Mouse (Mus musculus) layer of hippocampus, adult 2 months (tissue): ENCODE measurements around the gene Grik4. TPM values are rescaled to one million over a fixed set of nuclear protein-coding genes. Genes with fewer than 3 reads are reported as not detected.

ENCODE experiments used
- DNase-seq, 2 experiments: peaks; one replicate each; pipeline ENCODE4 v3.0.0; 2022; ENCODE audit warnings: low spot score in 2 of 2
- H3K27ac ChIP-seq: fragments of 200-600 bp; 2 replicates; pipeline ENCODE4 v1.8.1; 2022
- H3K4me3 ChIP-seq: fragments of 200-600 bp; 2 replicates; pipeline ENCODE4 v1.8.1; 2022; ENCODE audit warnings: mild to moderate bottlenecking
- CTCF ChIP-seq: fragments of 200-600 bp; conservative IDR thresholded peaks from 2 replicates; pipeline ENCODE4 v1.8.1; 2022; ENCODE audit warnings: antibody characterized with exemption, mild to moderate bottlenecking, moderate library complexity
- total RNA-seq, 2 experiments: library from RNA; stranded (reverse); gene quantifications; 2 replicates each; pipeline ENCODE4 v1.2.3; 2021

The Grik4 gene
- total RNA-seq, 2 experiments from 2014 or later, result 53.0 to 63.2 TPM

- no peak for DNase-seq
- H3K4me3 ChIP-seq, result no peak overlapping the region
- TF ChIP-seq CTCF, result no peak
- H3K27ac ChIP-seq, result no peak overlapping the region
Observed at GRCm38 (mm10) chr9:42727661-42728060, 216.6 kb downstream of the Grik4 start.

GRCm38 (mm10) chr9:42727186-42727585 lies 217.1 kb downstream of the Grik4 start:
- DNase-seq, result no peak
- TF ChIP-seq CTCF, result no peak
- Histone ChIP-seq H3K4me3 (no peak overlapping the region), H3K27ac (no peak overlapping the region)

DNA sequence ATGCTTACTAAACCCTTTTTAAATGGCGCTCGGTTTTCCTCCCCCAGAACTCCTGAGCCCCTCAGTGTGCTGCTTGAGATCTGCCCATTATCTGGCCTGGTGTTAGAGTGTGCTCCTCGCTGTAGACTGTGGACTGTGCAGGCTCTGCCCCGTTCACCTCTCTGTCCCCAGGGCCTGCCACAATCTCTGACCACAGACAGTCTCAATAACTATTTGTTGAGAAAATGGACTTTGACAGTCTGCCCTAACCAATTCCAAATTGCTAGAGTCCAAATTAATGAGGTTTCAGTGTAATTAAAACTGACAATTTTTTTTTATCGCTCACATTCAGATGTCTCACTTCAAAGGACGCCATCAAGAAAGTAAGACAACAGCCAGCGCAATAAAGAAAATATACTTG lies 220.2 kb downstream of the Grik4 start:
- no peak overlapping the region for H3K4me3 ChIP-seq
- TF ChIP-seq CTCF, result no peak
- DNase-seq, result no peak
- no peak overlapping the region for H3K27ac ChIP-seq

DNA sequence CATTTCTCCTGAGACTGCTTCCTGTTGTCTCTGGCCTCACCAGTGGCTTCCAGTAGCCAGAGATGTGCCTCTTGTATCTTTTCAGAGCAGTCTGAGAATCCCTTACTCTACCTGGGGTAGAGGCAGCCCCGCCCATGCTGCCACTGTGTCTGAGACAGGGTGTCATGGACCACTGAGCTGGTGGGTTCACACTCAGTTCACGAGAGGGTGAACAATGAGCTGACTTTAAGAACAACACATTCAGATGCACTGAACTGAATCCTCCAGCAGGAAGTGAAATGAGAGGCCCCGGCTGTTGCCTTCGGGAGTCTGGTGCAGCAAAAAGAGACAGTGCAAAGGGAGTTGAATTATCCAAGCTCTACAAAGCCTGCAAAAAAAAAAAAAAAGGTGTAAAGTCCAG lies 221.8 kb downstream of the Grik4 start:
- no peak overlapping the region for H3K4me3 ChIP-seq
- H3K27ac ChIP-seq, result no peak overlapping the region
- no peak for TF ChIP-seq CTCF
- no peak for DNase-seq

DNA sequence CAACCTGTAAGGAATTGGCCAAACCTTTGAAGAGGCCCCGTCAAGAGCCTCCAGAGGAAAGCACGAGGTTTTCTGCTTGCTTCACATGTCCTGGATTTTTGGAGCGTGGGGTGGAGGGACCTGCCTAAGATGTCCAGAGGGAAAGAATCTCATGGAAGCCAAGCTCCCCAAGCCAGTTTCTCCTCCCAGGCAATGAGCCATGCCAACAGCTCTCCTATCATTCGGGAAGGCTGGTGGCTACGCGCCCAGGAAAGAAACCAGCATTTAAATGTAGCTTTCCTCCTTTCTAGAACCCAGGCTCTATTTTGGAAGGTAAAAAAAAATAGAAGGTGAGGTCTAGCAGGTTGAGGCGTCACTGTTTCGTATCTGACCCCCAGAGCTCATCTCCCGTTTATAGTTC lies 222.6 kb downstream of the Grik4 start:
- DNase-seq, result no peak
- Histone ChIP-seq H3K27ac (no peak overlapping the region), H3K4me3 (no peak overlapping the region)
- TF ChIP-seq CTCF, result no peak

DNA sequence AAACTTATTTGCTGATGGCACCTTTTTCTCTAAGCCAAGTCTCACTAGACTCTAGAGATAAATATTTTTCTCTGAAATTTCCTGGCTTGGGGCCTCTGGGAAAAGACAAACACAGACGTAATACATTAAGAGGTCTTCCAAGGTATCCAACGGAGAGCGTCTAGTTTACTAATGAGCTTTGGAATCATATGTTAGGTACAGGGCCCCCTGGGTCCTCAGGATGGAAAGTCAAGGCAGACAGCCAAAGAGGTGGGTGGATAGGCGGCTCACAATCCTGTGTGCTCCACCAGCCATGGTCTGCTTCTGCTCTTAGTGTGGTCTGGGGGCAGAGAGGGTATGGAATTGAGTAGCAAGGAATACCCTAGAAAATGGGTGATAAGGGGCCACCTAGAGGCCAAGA lies 223.1 kb downstream of the Grik4 start:
- TF ChIP-seq CTCF, result 0 out of 2 replicates have a peak, but pooled peaks have one; percentile 12
- DNase-seq, result no peak
- Histone ChIP-seq H3K27ac (no peak overlapping the region), H3K4me3 (no peak overlapping the region)

GRCm38 (mm10) chr9:42713912-42714311 lies 230.4 kb downstream of the Grik4 start:
- DNase-seq, result no peak
- H3K4me3 ChIP-seq, result no peak overlapping the region
- no peak overlapping the region for H3K27ac ChIP-seq
- no peak for TF ChIP-seq CTCF

DNA sequence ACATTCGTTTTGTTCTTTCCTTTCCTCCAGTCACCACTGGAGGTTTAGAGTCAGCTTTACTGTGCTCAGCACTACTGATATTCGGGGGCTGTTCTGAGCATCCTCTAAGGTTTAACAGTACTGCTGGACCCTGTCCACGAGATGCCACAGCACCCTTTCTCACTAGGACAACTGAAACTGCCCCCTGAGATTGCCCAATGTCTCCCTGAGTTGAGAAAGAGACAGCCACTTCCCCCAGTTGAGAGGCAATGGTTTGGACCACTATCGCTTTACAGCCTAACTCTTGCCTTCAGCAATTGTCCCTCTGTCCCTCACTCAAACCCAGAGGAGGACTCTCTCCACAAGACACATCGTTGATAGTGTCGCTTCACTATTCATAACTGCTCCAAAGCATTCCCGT lies 238.4 kb downstream of the Grik4 start:
- no peak for TF ChIP-seq CTCF
- DNase-seq, result no peak
- Histone ChIP-seq H3K27ac (no peak overlapping the region), H3K4me3 (no peak overlapping the region)

DNA sequence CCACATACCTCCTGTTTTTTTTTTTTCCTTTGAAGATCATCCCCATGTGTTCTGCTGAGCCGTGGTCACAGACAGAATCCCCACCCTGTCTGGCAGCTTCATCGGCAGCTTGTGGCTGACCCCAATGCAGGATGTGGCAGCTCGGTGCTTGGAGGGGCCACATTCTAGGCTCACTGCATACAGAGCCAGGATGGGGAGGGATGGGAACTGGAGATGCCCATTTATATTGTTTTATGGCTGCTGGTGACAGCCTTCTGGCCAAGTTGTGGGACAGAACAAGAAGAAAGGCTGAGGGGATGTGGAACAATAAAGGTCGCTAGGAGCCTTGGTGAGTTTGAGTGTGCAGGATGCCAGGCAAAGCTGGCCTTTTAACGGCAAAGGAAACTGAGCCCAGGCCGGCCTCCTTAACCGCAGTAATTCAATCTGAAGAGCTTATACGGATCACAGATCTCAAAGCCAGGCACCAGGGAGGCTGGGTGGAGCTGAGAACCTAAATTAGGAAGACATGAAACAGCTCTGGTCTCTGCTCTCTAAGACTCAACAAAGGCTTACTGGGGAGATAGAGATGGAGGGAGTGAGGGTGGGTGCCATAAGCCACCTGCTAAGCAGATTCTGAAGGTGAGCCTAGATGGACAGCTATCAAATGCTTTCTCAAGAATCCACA lies 241.0 kb downstream of the Grik4 start:
- DNase-seq, result no peak
- Histone ChIP-seq H3K4me3 (no peak overlapping the region), H3K27ac (no peak overlapping the region)
- TF ChIP-seq CTCF, result no peak

DNA sequence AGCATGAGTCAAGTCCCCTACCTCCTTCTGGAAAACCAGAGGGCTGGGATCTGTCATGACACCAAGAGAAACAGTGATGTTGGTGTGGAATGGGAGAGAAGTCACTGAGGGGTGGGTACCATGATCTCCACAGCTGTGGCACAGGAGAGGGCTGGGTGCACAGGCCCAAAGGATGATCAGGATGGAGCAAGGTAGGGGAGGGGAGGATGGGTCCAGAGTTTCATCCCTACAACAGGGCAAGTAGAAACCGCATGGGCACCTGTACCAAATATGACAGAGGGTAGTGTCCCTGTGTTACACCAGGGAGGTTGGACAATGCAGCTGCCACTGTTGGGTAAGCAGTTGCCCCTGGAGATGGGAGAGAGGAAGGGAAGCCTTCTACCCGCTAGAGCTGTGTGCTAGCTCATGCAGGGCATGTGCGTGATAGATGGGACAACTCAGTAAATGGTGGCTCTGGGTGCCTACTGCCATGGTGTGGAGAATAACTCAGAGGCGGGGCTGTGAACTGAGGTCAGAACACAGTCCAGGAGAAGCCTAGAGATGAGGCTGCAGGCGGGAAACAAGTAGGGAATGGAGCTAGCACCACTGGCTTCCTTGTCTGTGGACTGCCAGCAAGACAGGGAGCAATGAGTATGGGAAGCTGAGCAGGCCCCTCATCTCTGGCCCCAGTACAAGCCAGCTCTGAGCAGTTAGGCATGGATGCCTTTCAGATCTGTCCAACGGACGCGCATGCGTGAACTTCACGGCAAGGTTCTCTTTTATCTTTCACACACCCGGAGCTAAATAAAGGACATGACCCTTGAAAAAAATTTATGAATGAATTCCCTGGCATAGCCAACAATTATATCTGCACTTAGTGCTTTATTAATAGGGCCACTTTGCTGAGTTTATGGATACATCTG lies 241.8 kb downstream of the Grik4 start:
- TF ChIP-seq CTCF, result no peak
- DNase-seq, result no peak
- no peak overlapping the region for H3K4me3 ChIP-seq
- no peak overlapping the region for H3K27ac ChIP-seq

GRCm38 (mm10) chr9:42701729-42702128 lies 242.6 kb downstream of the Grik4 start:
- no peak overlapping the region for H3K27ac ChIP-seq
- no peak for DNase-seq
- no peak overlapping the region for H3K4me3 ChIP-seq
- TF ChIP-seq CTCF, result no peak

- Histone ChIP-seq H3K27ac (0 out of 2 replicates have a peak overlapping the region, but pooled peaks have one; percentile 1), H3K4me3 (no peak overlapping the region)
- TF ChIP-seq CTCF, result 0 out of 2 replicates have a peak, but pooled peaks have one; percentile 8
- no peak for DNase-seq
Observed at GRCm38 (mm10) chr9:42693024-42693423, 251.3 kb downstream of the Grik4 start.

DNA sequence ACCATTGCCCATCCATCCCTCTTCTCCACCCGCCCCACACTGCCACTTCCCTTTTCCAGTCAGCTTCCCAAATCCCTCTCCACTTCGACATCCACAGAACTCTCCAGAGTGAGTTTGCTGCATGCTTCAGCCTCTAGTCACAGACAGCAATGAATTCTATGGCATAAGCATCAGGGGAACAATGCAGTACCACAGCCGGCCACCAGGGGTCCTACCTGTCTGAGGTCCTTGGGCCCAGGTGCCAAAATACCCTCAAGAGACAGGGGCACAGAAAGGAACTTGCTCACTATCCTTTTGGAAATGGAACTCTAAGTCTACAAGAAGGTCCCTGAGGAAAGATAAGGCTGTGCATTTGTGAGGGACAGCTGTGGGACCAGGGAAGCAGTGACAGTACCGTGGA lies 256.1 kb downstream of the Grik4 start:
- no peak overlapping the region for H3K4me3 ChIP-seq
- DNase-seq, result peak in 1 of 2 experiments; percentile 75
- no peak overlapping the region for H3K27ac ChIP-seq
- peak; percentile 94 for TF ChIP-seq CTCF
